Mouse (Mus musculus) heart, postnatal 10 days (tissue): ENCODE data around the gene Dab2ip. TPM values are rescaled to one million over a fixed set of nuclear protein-coding genes. Genes with fewer than 3 reads are reported as not detected.
A peak's percentile ranks its signal among the peaks of the same experiment; 100 is the strongest.

Experiments
- DNase-seq, 2 experiments: peaks; one replicate each; pipeline ENCODE4 v3.0.0; 2021
- intact Hi-C: fragments of 180-260 bp; cut with DNase I; formaldehyde crosslinking; loops from one replicate; pipeline ENCODE4 v1.15.1; 2025
- total RNA-seq, 2 experiments: library from RNA; stranded (reverse); gene quantifications; 2 replicates each; pipeline ENCODE4 v1.2.3; 2021

Dab2ip gene
- total RNA-seq, 2 experiments from 2014 or later: 55.7 to 64.7 TPM

GRCm38 (mm10) chr2:35729077-35730065 lies 171.3 kb downstream of the Dab2ip start:
- intact Hi-C loops: loop anchor here (2.0 to 5.0 kb wide), 2 partner anchors 178 to 185 kb away; no protein-coding TSS in a partner anchor
- DNase-seq: peak; percentile 67 to 74

- intact Hi-C loops: loop anchor here (2.0 kb wide), 1 partner anchor 187 kb away; no protein-coding TSS in a partner anchor
- no peak for DNase-seq
Measured at GRCm38 (mm10) chr2:35731671-35732449, 173.8 kb downstream of the Dab2ip start.

- DNase-seq: no peak
Measured at GRCm38 (mm10) chr2:35735001-35735400, 176.9 kb downstream of the Dab2ip start.

GRCm38 (mm10) chr2:35736061-35736460 lies 178.0 kb downstream of the Dab2ip start:
- intact Hi-C loops: no loop called here

More at GRCm38 (mm10) chr2:35735001-35735400, 176.9 kb downstream of the Dab2ip start:
- intact Hi-C loops: no loop called here

GRCm38 (mm10) chr2:35737467-35738027 lies 179.5 kb downstream of the Dab2ip start:
- no peak for DNase-seq
- intact Hi-C loops: no loop called here

More at GRCm38 (mm10) chr2:35736061-35736460, 178.0 kb downstream of the Dab2ip start:
- no peak for DNase-seq

GRCm38 (mm10) chr2:35739669-35740254 lies 181.7 kb downstream of the Dab2ip start:
- intact Hi-C loops: no loop called here

GRCm38 (mm10) chr2:35745876-35746275 lies 187.8 kb downstream of the Dab2ip start:
- no peak for DNase-seq
- intact Hi-C loops: no loop called here

More at GRCm38 (mm10) chr2:35739669-35740254, 181.7 kb downstream of the Dab2ip start:
- DNase-seq: no peak

- intact Hi-C loops: no loop called here
- no peak for DNase-seq
Measured at GRCm38 (mm10) chr2:35746638-35747037, 188.6 kb downstream of the Dab2ip start.

- intact Hi-C loops: no loop called here
- no peak for DNase-seq
Measured at GRCm38 (mm10) chr2:35747371-35748035, 189.4 kb downstream of the Dab2ip start.

- no peak for DNase-seq
- intact Hi-C loops: no loop called here
Measured at GRCm38 (mm10) chr2:35750533-35751141, 192.6 kb downstream of the Dab2ip start.

- intact Hi-C loops: no loop called here
- DNase-seq: no peak
Measured at GRCm38 (mm10) chr2:35751781-35752505, 193.9 kb downstream of the Dab2ip start.

GRCm38 (mm10) chr2:35756467-35756866 lies 198.4 kb downstream of the Dab2ip start:
- DNase-seq: peak in 1 of 2 experiments; percentile 17
- intact Hi-C loops: no loop called here

- DNase-seq: no peak
- intact Hi-C loops: no loop called here
Measured at GRCm38 (mm10) chr2:35760352-35760751, 202.3 kb downstream of the Dab2ip start.

GRCm38 (mm10) chr2:35760867-35761266 lies 202.8 kb downstream of the Dab2ip start:
- intact Hi-C loops: no loop called here
- DNase-seq: no peak

GRCm38 (mm10) chr2:35761458-35761857 lies 203.4 kb downstream of the Dab2ip start:
- DNase-seq: no peak
- intact Hi-C loops: no loop called here

GRCm38 (mm10) chr2:35763818-35764217 lies 205.8 kb downstream of the Dab2ip start:
- no peak for DNase-seq
- intact Hi-C loops: no loop called here

GRCm38 (mm10) chr2:35764328-35764727 lies 206.3 kb downstream of the Dab2ip start:
- no peak for DNase-seq
- intact Hi-C loops: no loop called here

- intact Hi-C loops: no loop called here
- DNase-seq: no peak
Measured at GRCm38 (mm10) chr2:35767834-35768537, 209.9 kb downstream of the Dab2ip start.
